Mouse (Mus musculus) stomach, postnatal 0 days (tissue): Measurements from ENCODE around the gene Nagpa. TPM values are rescaled to one million over a fixed set of nuclear protein-coding genes. Genes with fewer than 3 reads are reported as not detected.

Source experiments
- ATAC-seq: fragments of 200-750 bp; cut with Nextera tagmentation; 2 replicates; pipeline ENCODE4 v1.8.0; 2017; ENCODE audit not compliant: low FRiP score, low TSS enrichment
- DNase-seq: peaks from one replicate; pipeline ENCODE4 v3.0.0-alpha.2; 2016; ENCODE audit warnings: low spot score
- H3K27ac ChIP-seq: fragments of 300-500 bp; sonication (generic); replicated peaks from 2 replicates; pipeline ENCODE4 v1.5.1; 2014; ENCODE audit warnings: mild to moderate bottlenecking, control low read depth
- H3K27me3 ChIP-seq: fragments of 300-500 bp; sonication (generic); 2 replicates; pipeline ENCODE4 v1.6.1; 2014; ENCODE audit warnings: low read length; ENCODE audit not compliant: control insufficient read depth, insufficient read depth
- H3K36me3 ChIP-seq: fragments of 300-500 bp; sonication (generic); 2 replicates; pipeline ENCODE4 v1.6.1; 2014; ENCODE audit warnings: low read length, mixed read lengths; ENCODE audit not compliant: control insufficient read depth, insufficient read depth
- H3K4me1 ChIP-seq: fragments of 300-500 bp; sonication (generic); replicated peaks from 2 replicates; pipeline ENCODE4 v1.6.1; 2014; ENCODE audit warnings: antibody characterized with exemption; ENCODE audit not compliant: control insufficient read depth, insufficient read depth
- H3K4me2 ChIP-seq: fragments of 300-500 bp; sonication (generic); replicated peaks from 2 replicates; pipeline ENCODE4 v1.6.1; 2014; ENCODE audit warnings: low read depth, mild to moderate bottlenecking, control low read depth, moderate library complexity
- H3K4me3 ChIP-seq: fragments of 300-500 bp; sonication (generic); 2 replicates; pipeline ENCODE4 v1.5.1; 2014; ENCODE audit warnings: low read depth, low read length, control low read depth
- H3K9ac ChIP-seq: fragments of 300-500 bp; sonication (generic); 2 replicates; pipeline ENCODE4 v1.6.1; 2014; ENCODE audit warnings: mild to moderate bottlenecking, low read length, control low read depth, mixed read lengths
- H3K9me3 ChIP-seq: fragments of 300-500 bp; sonication (generic); 2 replicates; pipeline ENCODE4 v1.6.1; 2016; ENCODE audit warnings: low read length; ENCODE audit not compliant: control insufficient read depth
- CTCF ChIP-seq: IDR thresholded peaks from 2 replicates; pipeline ENCODE4 v1.5.1; 2016; ENCODE audit warnings: antibody characterized with exemption, low read depth, mild to moderate bottlenecking, moderate library complexity
- EP300 ChIP-seq: optimal IDR thresholded peaks from 2 replicates; pipeline ENCODE3; 2016; ENCODE audit warnings: antibody characterized with exemption
- WGBS: fragments of 180-500 bp; shearing (Covaris S2); extraction: QIAGEN DNeasy Blood & Tissue Kit; methylation state at CpG from one replicate; pipeline ENCODE4 v1.1.7; 2014; 5-methylcytosine and 5-hydroxymethylcytosine counted together
- polyA plus RNA-seq: library from polyadenylated mRNA; unstranded; fragments of >200 nt; fragmentation: Nextera tagmentation; extraction: Ambion mirVana; gene quantifications from 2 replicates; pipeline ENCODE4 v1.2.1, GENCODE M21; 2015

The Nagpa gene
- polyA plus RNA-seq, 1 experiment from 2014 or later: 11.2 TPM

DNA sequence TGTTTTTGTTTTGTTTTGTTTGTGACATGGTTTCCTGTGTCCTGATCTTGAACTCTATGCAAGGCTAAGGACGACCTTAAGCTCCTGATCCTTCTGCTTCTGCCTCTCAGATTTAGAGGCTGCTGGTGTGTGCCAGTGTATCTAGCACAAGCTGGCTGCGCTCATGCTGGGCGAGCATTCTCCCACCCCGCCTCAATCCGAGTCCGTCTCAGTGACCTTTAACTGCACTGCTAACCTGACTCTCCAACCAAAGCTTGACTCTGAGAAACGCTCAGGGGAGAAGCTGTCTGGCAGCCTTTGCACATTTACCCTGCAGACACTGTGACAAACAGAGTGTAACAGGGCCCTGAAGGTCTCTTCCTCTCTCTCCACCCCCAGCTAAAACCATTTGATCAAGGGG lies 18.1 kb downstream of the Nagpa start:
- Histone ChIP-seq H3K4me2 (no peak overlapping the region), H3K4me1 (no peaks in the 10 kb centered on the region), H3K27ac (no peak overlapping the region), H3K9ac (no peak overlapping the region), H3K27me3 (no peaks in the 10 kb centered on the region), H3K4me3 (no peak overlapping the region), H3K36me3 (no peaks in the 10 kb centered on the region), H3K9me3 (no peaks in the 10 kb centered on the region)
- ATAC-seq (no peak), DNase-seq (no peak)
- 52% methylated on average over 7 of the region's 7 CpGs for WGBS
- TF ChIP-seq CTCF: no peak
- TF ChIP-seq EP300: no peak

DNA sequence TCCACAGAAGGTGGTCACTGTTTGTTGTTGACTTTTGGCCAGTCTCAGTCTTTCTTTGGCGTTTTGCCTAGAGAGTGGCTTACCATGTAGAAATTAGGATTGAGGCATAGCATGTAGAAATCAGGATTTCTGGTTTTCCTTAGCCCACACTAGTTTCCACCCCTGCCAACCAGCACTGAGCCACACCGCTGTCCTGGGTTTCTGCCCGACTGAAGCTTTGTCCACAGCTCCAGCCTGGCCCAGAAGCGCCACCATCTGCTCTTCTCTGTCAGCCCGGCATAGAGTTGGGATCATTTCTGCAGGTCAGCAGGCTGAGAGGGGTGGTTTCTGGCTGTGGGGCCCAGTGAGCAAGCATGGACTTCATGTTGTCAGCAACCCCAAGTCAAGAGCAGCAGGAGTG lies 18.9 kb downstream of the Nagpa start:
- no peak overlapping the region for H3K9ac ChIP-seq
- TF ChIP-seq CTCF (no peak), EP300 (no peak)
- H3K4me2 ChIP-seq: no peak overlapping the region
- no peaks in the 10 kb centered on the region for H3K4me1 ChIP-seq
- H3K4me3 ChIP-seq: no peak overlapping the region
- no peaks in the 10 kb centered on the region for H3K9me3 ChIP-seq
- H3K27ac ChIP-seq: no peak overlapping the region
- DNase-seq: no peak
- no peaks in the 10 kb centered on the region for H3K27me3 ChIP-seq
- H3K36me3 ChIP-seq: no peaks in the 10 kb centered on the region
- WGBS: 74% methylated on average over 5 of the region's 5 CpGs
- no peak for ATAC-seq

DNA sequence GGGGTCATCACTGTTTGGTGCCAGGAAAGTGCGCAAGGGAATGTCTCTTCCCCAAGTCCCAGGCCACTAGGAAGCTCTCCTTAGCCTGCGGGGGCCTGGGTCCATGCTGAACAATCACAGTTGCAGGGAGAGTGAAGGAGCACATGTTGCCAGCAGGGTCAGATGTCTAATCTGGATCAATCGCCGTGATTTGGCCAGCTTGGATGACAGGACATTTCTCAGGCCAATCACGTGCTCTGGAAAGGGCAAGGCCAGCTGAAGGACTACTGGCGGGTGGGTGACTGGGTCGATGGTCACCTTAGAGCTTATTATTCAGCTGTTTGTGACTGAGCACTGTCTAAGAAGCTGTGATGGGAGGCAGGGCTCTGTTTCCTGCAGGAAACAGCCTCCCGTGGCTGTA lies 19.7 kb downstream of the Nagpa start:
- H3K36me3 ChIP-seq: no peaks in the 10 kb centered on the region
- no peak overlapping the region for H3K4me2 ChIP-seq
- H3K27ac ChIP-seq: no peak overlapping the region
- ATAC-seq (no peak), DNase-seq (no peak)
- no peaks in the 10 kb centered on the region for H3K27me3 ChIP-seq
- TF ChIP-seq CTCF (no peak), EP300 (no peak)
- H3K9ac ChIP-seq: no peak overlapping the region
- H3K4me3 ChIP-seq: no peak overlapping the region
- WGBS: 43% methylated on average over 8 of the region's 8 CpGs
- H3K4me1 ChIP-seq: no peaks in the 10 kb centered on the region
- H3K9me3 ChIP-seq: no peaks in the 10 kb centered on the region

DNA sequence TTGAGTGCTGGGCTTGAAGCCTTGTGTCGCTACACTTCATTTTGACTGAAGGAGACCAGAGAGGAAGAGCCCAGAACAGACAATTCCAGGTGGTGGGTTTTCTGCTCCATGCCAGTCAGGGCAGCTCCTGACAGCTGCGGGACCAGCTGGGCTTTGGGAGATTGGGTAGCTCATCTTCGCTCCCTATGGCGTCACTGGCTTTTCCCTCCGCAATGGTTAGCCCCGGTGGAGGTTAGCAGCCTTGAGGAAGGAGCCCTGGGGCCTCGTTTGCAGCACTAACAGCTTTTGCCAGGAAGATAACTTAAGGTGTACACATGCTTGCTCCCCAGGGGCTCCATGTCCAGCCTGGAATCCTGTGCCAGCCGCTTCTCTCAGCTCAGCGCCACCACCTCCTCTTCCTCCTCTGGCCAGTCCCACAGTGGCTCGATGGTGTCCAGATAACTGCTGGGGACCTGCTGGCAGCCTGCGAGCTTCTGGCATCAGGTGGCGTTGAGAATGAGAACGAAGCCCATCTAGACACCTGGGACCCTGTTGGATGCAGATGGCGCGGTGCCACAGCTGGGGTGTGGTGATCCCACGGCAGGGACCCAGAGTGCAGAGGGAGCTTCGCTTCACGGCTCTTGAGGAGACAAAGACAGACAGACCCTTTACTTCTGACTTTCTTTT lies 20.4 kb downstream of the Nagpa start:
- Histone ChIP-seq H3K36me3 (no peaks in the 10 kb centered on the region), H3K9me3 (no peaks in the 10 kb centered on the region), H3K27me3 (no peaks in the 10 kb centered on the region), H3K4me1 (no peaks in the 10 kb centered on the region), H3K9ac (no peak overlapping the region), H3K4me2 (no peak overlapping the region), H3K27ac (no peak overlapping the region), H3K4me3 (no peak overlapping the region)
- no peak for ATAC-seq
- no peak for DNase-seq
- no peak for TF ChIP-seq EP300
- WGBS: 83% methylated on average over 18 of the region's 18 CpGs

DNA sequence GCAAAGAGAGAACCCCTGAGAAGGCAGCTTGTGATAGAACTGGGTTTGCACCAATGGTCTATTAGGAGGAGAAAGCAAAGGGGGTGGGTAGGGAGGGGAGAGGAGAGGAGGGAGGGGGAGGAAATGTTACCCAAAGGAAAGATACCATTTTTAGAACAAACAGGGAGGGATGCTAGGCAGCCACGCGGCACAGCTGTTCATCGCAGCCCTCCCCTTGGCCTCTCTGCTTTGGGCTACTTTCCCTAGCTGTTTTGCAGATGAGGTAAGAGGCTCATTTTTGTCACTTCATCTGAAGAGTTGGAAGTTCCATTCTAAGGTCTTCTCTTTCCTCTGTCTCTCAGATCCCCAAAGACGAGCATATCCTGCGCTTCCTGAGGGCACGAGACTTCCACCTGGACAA lies 31.2 kb downstream of the Nagpa start:
- DNase-seq (no peak), ATAC-seq (no peak)
- Histone ChIP-seq H3K4me2 (no peak overlapping the region), H3K9ac (no peak overlapping the region), H3K4me3 (no peak overlapping the region), H3K9me3 (no peaks in the 10 kb centered on the region), H3K36me3 (no peaks in the 10 kb centered on the region), H3K4me1 (no peaks in the 10 kb centered on the region), H3K27me3 (no peaks in the 10 kb centered on the region), H3K27ac (no peak overlapping the region)
- WGBS: 81% methylated on average over 6 of the region's 6 CpGs
- TF ChIP-seq CTCF: no peak
- no peak for TF ChIP-seq EP300

DNA sequence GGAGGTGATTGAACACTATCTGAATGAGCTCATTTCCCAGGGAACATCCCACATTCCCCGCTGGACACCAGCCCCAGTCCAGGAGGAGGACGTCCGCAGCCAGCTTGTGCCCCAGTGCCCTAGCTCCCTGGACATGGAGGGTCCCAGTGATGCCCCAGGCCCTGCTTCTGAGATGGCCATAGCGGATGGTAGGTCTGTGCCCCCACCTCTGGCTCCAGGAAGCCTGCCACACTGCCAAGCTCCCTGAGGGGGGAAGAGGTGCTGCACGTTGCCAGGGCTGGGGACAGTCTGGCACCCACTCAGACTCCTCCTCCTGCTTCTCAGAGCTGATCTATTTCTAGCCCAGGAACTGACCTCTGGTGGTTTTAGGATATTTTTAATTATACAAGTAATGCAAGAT lies 35.0 kb downstream of the Nagpa start:
- no peak overlapping the region for H3K27ac ChIP-seq
- WGBS: 72% methylated on average over 5 of the region's 5 CpGs
- H3K4me3 ChIP-seq: no peak overlapping the region
- H3K9ac ChIP-seq: no peak overlapping the region
- H3K4me2 ChIP-seq: no peak overlapping the region
- H3K27me3 ChIP-seq: no peaks in the 10 kb centered on the region
- no peak for ATAC-seq
- H3K4me1 ChIP-seq: no peaks in the 10 kb centered on the region
- TF ChIP-seq EP300: no peak
- DNase-seq: no peak
- no peaks in the 10 kb centered on the region for H3K9me3 ChIP-seq
- H3K36me3 ChIP-seq: no peaks in the 10 kb centered on the region
